ENCODE assay signal across 17 mouse cellular contexts in the genomic region with DNA sequence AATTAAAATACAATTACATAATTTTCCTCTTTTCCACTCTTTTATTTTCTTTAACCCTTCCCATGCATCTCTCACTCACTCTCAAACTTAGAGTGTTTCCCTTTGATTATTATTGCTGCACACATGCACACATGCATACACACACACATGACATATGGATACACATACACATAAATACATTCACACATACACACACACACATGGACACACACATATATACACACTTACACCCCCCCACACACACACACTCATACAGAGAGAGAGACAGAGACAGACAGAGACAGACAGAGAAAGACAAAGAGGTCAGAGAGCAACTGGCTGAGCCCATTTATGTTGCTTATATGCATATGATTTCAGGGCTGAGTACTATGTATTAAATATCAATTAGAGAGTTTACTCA.
"Had no signal": no experiment of that assay in that cellular context is flagged by ENCODE, and none has a peak within 500 bp of the region (broad histone marks: within the 10 kb centered on the region; RNA-seq: fewer than 3 reads in every experiment).

No protein-coding gene starts in this region.

- H3K27ac ChIP-seq: liver, embryonic 12.5 days; liver, embryonic 14.5 days; neural tube, embryonic 13.5 days; neural tube, embryonic 15.5 days had no signal

- H3K4me3 ChIP-seq: liver, embryonic 12.5 days; myocyte; neural tube, embryonic 13.5 days; neural tube, embryonic 15.5 days had no signal

- ATAC-seq: liver, embryonic 12.5 days had no signal

- H3K4me1 ChIP-seq: liver, embryonic 12.5 days; neural tube, embryonic 13.5 days; neural tube, embryonic 15.5 days had no signal

- H3K36me3 ChIP-seq: liver, embryonic 12.5 days; neural tube, embryonic 13.5 days; neural tube, embryonic 15.5 days had no signal

- H3K4me2 ChIP-seq: liver, embryonic 12.5 days; lung, embryonic 14.5 days; neural tube, embryonic 13.5 days; neural tube, embryonic 15.5 days had no signal

- H3K9me3 ChIP-seq: liver, embryonic 12.5 days; neural tube, embryonic 13.5 days; neural tube, embryonic 15.5 days had no signal

- DNase-seq: lung, adult 18-20 months; lung, embryonic 14.5 days; lung, postnatal 10 days; lung, postnatal 4 days; retina, postnatal 1 day; right cerebral cortex, adult 18-20 months; right cerebral cortex, postnatal 25 days; right cerebral cortex, postnatal 4 days; spleen, adult 18-20 months; thymus, adult 18-20 months; thymus, postnatal 14 days; thymus, postnatal 36 days had no signal

- H3K27me3 ChIP-seq: liver, embryonic 12.5 days; neural tube, embryonic 13.5 days; neural tube, embryonic 15.5 days had no signal

- H3K9ac ChIP-seq: liver, embryonic 12.5 days; liver, embryonic 14.5 days; lung, embryonic 14.5 days; neural tube, embryonic 13.5 days; neural tube, embryonic 15.5 days had no signal
